Mouse (Mus musculus) embryonic stem cell, embryonic (primary cell): Measurements from ENCODE around the gene Hlx.

Experiments
- CTCF ChIA-PET, 4 experiments: fragments of 300-600 bp in 2 of 4; fragments of 350-600 bp in 2 of 4; sonication (Branson Sonifier 250); formaldehyde crosslinking; loops; one replicate each; lab custom pipeline; 2022; ENCODE audit warnings: inconsistent platforms in 2 of 4; lab: Charles Lee
- POLR2A ChIA-PET, 4 experiments: fragments of 300-600 bp in 2 of 4; fragments of 350-600 bp in 2 of 4; sonication (Branson Sonifier 250); formaldehyde crosslinking; loops; one replicate each; lab custom pipeline; 2022; ENCODE audit warnings: antibody characterized with exemption in 4 of 4, inconsistent platforms in 1 of 4; lab: Charles Lee

Gene Hlx

DNA sequence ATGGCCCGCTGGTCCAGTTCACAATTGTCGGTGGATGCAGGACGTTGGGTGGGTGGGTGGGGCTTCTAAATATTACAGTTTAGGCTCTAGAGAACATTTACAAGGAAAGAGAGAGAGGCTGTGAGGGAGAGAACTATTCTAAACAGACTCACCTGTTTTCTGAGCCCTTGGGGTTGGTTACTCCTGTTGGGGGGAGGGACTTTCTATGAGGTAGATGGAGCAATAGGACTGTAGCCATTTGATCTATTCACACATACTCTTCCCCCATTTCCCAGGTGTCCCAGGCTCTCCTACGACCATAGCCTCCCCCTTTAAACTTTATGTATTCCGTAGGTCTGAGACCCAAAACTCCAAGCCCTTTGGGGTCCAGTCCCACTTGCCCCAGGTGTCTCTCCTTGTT is 3.8 kb upstream of the Hlx start:
- ChIA-PET POLR2A (no interaction called here), CTCF (interaction anchor here in 3 of 4 experiments (0.6 to 2.3 kb wide), 3 partner anchors 160 to 1107 kb away, joined by 3 to 6 read pairs (median 4); no protein-coding TSS in a partner anchor)

DNA sequence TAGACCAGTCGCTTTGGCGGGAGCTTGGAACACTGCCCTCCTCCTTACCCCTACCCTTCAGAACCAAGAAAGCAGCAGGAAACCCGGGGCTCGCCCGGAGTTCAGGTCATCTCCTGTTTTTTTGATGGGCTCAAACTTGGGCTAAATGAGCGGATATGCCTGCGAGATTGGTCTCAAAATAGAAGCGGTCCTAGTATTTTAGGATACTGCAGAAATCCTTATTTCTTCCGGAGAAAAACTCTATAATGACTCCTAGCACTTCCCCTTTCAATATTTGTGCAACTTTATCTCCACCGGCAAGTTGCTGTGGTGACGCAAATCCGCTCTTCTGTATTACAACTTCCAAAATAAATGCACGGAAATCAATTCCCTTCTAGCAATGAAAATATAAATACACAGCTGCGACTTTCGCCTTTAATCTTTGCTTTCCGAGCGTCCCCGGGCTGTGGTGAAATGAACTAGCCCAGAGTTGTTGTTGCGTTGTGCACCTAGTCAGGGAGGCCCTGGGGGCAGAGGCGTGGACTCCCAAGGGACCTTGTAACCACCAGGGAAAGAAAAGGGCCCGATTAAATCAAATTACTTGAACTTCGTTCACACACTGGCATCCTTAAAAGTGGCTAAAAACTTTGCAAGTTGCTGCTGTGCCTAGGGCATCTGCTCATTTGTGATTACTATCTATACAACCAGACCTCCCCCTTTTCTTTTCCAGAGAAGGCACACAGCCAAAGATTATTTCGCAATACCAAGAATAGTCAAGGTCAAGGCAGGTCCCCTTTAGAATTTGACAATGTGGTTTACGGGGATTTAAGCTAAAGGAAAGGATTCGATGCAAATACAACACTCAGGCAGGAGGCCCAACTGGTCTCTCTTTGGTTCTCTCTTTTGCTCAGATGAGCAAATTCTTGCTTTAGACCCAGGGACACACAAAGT is 2.8 kb upstream of the Hlx start:
- ChIA-PET CTCF (interaction anchor here in 1 of 4 experiments (0.7 kb wide), 2 partner anchors 1108 to 1284 kb away, joined by 3 to 4 read pairs; no protein-coding TSS in a partner anchor), POLR2A (interaction anchor here in 2 of 4 experiments (0.6 to 1.0 kb wide), 2 partner anchors 13 to 90 kb away, joined by 3 to 5 read pairs; no protein-coding TSS in a partner anchor)

DNA sequence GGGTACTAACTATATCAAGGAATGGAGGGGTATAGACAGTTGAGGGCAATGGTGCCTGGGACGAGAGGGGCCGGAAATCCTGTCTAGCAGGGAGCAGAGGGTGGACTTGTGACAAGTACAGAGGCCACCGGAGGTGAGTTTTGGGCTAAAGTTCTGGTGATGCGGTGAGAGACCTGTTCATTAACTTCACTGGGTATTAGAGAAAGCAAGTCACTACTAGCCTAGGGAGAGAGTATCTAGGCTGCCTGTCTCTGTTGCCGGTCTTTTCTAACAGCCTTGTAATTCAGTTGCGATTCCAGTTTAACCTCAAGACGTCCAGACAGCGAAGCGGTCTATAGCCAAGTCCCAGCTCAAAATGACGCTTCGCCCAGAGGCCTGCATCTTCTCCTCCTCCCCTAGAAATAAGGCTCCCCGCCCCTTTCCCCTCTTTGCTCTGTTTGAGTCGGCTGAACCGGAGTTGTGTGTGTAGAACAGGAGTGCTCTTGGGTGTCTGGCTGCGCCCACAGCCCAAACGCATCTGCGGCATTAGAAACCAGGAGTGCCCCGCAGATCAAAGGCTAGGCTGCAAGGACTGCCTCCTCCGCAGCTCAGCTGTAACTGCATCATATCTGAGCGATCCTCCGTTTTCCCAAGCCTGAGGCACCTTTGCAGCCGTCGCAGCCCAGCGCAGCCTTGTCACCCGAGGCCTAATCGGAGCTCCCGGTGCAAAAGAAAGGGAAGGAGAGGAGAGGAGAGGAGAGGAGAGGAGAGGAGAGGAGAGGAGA is 1.8 kb upstream of the Hlx start:
- ChIA-PET POLR2A (interaction anchor here in 2 of 4 experiments (0.6 to 1.0 kb wide), 2 partner anchors 12 to 91 kb away, joined by 3 to 5 read pairs; no protein-coding TSS in a partner anchor), CTCF (interaction anchor here in 2 of 4 experiments (0.6 to 0.7 kb wide), 2 partner anchors 83 to 1283 kb away, joined by 3 read pairs; no protein-coding TSS in a partner anchor)

DNA sequence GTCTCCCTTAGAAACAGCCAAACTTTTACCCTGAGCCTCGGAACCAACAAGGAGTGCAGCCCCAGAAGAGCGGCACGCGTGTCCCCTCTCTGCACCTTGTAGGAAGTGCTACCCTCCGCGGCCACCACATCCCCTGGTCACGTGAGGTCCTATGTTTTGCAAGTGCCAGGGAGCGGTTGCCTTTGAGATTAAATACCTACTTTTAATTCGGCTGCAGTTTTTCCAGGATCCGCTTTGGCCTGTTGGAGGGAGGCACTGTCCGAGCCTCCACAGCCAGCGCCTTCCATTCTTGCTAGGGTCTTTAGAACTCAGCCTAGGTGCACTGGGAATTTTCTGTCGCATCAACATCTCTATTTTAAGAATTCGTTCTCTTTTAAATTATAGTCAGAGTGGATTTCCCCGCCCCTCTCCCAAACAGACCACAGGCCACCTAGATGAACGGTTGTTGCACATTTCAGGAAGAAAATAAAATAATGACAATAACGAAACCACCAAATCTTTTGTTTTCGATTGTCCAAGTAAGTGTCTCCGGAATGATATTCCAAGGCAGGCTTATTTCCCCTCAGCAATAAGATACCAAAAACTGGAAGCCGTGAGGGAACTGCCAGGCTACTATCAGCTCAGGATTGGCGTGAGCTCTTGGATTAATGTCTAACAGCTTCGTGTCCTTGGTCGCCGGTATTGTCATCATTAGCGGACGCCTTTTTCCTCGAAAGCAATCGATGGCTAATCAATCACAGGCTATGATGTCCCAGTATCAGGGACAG is 1.1 kb upstream of the Hlx start:
- ChIA-PET POLR2A (interaction anchor here in 2 of 4 experiments (1.0 to 1.4 kb wide), 4 partner anchors 13 to 237 kb away, joined by 3 to 5 read pairs (median 4); no protein-coding TSS in a partner anchor), CTCF (interaction anchor here (0.6 to 1.4 kb wide), 8 partner anchors 8 to 1409 kb away, joined by 3 to 6 read pairs (median 4); no protein-coding TSS in a partner anchor)

DNA sequence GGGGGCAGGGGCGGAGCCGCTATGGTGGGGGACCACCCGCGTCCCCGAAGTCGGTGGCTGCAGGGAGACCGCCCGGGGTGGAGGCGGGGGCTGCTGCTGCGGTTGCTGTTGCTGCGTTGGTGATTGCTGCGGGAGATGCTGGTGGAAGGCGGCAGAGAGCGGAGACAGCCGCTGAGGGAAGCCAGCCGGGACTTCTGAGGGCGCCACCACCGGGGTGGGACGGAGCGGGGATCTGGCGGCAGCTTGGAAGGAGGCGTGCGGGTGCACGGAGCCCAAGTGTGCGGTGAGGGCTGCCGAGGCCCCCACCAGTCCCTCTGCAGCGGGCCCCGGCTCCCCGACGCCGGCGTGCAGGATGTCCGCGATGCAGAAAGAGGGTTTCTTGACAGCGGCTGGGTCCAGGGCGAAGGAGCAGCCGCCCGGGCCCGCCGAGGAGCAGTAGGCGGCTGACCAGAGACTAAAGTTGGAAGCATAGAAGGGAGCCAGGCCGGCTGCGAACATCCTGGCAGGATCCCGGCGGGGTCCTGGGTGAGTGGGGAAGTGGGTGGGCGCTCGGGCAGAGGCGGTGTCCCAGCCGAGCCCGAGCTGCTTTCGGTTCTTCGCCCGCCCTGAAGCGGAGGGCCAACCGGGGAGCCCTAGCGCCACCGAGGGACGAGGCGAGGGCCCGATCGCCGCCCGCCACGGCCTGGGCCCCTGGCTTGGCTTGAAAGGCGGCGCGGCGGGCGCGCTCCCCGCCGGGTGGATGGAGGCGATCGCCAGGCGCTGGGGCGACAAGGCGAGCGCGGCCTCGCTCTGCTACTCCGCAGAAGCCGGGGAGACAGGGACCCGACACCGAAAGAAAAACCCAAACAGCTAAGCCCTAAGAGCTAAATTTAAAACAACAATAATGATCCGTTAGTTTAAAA is 524 bp downstream of the Hlx start:
- POLR2A ChIA-PET = interaction anchor here (0.5 to 1.4 kb wide), 22 partner anchors 9 to 1806 kb away, joined by 3 to 7 read pairs (median 3); partner anchors contain the start of gene 1700056E22Rik (in 1 of the 4)
- CTCF ChIA-PET = interaction anchor here (0.6 to 1.4 kb wide), 14 partner anchors 9 to 1290 kb away, joined by 3 to 10 read pairs (median 4); no protein-coding TSS in a partner anchor

DNA sequence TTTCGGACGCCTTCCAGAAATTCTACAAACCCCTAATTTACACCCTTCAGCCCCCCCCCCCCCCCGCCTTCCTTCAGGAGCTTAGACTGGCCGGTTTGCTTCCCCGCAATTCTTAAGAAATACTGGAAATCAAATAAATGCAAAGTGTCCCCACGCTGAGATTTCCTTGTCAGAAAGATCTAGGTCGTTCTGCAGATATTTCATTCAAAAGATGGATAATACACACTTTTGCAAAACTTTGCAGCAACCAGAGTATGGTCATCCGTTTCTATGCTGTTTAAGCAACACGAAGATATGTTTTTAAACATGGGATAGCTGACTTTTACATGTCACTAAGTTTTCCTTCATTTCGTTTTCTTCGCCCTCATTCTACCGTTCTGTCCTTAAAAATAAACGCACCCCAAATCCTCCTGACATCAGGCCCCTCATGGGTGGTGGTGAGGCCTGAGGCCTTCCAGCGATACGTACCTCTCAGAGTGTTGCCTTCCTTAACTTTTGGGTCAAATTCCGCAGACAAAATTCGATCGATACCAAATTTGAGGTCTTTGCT is 1.3 kb downstream of the Hlx start:
- ChIA-PET POLR2A (interaction anchor here in 2 of 4 experiments (0.6 to 1.0 kb wide), 4 partner anchors 9 to 797 kb away, joined by 3 to 6 read pairs (median 4); no protein-coding TSS in a partner anchor), CTCF (interaction anchor here in 1 of 4 experiments (1.1 kb wide), 1 partner anchor 10 kb away, joined by 3 read pairs; no protein-coding TSS in a partner anchor)

DNA sequence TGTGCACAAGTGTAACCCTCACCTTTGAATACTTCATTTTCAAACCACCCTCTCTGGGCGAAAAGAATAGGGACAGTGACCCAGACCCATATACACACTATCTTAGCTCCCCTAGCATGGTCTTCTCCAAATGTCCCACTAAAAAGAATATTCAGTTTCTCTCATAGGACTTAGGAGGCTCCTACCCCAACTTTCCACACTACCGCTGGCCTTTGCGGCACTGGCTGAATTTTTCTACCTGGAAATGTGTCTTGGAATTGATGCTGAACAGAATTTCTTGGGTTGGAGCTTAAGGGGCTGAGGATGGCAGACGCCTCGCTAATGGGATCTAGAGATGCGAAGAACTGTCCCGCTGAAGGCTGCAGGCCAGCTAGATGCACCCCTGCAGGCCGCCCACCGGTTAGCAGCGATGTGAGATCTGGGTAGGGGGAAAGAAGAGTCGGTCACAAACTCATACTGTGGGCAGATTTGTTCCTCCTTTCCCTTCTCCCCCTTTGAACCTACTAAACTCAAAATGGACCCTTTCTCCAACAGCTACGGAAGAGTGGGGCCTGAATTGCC is 1.9 kb downstream of the Hlx start:
- POLR2A ChIA-PET = interaction anchor here in 2 of 4 experiments (0.7 to 1.0 kb wide), 3 partner anchors 8 to 106 kb away, joined by 3 to 6 read pairs (median 4); no protein-coding TSS in a partner anchor
- CTCF ChIA-PET = interaction anchor here in 2 of 4 experiments (0.7 to 1.2 kb wide), 2 partner anchors 11 to 1975 kb away, joined by 4 to 6 read pairs; partner anchors contain the start of gene Tgfb2 (in 1 of the 2)

DNA sequence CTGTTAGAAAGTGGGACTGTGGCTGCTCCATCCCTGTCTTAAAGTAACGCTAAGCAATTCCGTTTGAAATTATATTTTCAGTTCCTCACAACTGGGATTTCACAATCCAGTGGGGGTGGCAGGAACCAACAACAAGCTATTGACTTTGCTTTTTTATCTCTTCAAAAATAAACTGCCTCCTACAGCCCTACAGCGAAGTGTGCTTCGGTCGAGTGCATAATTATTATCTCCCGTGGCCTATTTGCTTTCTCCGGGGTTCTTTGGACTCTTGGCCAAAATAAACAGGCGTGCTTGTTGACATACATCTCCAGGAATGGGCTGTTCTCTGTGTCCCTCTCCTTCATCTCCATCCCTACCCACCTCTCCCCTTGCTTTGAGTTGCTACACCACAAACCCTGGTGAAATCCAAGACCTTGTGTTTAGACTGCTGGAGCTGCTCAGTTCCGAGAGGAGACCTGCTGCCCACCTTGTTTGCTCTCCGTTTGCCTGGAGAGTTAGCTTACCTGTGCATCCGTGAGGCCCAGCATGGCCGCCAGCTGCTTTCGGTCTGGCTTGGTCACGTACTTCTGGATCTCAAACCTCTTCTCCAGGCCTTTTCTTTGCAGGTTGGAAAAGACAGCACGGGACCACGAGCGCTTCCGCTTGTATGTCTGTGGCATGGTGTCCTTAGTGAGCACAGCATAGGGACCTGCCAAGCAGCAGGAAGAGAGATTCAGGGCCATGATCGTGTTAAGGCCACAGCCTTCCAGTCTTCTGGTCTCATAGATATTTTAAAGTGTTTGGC is 2.9 kb downstream of the Hlx start:
- ChIA-PET POLR2A (interaction anchor here in 1 of 4 experiments (1.7 kb wide), 1 partner anchor 10 kb away, joined by 6 read pairs; no protein-coding TSS in a partner anchor), CTCF (interaction anchor here in 1 of 4 experiments (1.2 kb wide), 1 partner anchor 12 kb away, joined by 6 read pairs; no protein-coding TSS in a partner anchor)

DNA sequence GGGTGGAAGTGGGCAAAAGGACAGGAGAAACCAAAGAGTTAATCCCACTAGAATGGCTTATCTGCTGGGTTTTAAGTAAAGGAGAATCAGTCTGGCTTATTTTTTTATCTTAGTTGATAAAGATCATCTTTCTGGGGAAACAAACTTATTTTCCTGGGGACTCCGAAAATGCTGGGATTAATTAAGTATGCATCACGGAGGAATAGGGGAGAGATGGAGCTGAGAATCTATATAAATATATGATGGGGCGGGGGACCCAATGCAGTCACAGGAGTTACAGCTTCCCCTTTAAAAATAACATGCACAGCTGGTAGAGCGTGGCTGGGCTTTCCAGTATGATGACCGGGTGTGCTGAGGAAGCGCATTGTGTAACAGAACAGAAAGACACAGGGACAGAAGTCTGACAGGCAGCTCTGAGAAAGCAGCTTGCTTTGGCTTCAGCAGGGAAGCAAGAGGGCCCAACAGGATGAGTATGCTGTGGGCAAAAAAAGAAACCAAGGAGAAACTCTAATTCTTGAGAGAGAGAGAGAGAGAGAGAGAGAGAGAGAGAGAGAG is 3.8 kb downstream of the Hlx start:
- CTCF ChIA-PET = no interaction called here
- POLR2A ChIA-PET = interaction anchor here in 1 of 4 experiments (1.7 kb wide), 1 partner anchor 9 kb away, joined by 6 read pairs; no protein-coding TSS in a partner anchor

DNA sequence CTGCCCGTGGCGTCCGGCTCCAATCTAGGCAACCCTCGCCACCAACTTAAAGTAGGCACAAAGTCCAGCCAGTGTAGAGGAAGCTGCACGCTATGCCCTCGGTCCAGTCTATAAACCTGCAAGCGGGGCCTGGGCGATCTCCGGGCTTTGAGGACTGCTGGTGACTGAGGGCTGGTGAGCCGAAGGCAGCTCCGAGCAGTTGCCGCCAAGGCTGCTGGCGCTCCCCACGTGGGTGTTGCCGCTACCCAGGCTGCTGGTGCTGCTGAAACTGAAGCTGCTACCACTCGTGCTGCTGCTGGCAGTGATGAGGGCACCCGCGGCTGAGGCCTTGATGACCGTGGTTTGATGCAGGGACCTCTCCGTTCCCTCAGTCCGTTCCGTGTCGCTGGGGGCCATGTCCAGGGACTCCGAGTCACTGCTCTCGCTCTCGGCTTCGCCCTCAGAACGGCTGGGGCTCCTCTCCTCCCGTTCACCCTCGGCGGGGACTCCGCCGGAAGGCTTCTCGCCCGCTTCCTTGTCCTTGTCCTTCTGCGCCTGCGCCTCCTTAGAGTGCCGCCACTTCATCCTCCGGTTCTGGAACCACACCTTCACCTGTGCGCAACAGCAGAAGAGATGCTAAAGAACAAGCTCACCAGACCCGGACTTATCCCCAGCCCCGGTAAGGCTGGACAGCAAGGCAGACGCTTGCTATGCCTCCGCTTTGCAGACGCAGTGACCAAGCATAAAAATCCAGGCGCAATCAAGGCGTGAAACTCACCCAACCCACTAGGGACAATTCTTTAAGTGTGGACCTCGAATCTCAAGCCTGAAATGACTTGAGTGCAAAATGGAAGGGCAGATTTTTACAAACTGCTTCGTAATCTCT is 4.8 kb downstream of the Hlx start:
- POLR2A ChIA-PET = interaction anchor here in 1 of 4 experiments (1.2 to 2.0 kb wide), 3 partner anchors 10 to 53 kb away, joined by 3 to 6 read pairs (median 3); no protein-coding TSS in a partner anchor

DNA sequence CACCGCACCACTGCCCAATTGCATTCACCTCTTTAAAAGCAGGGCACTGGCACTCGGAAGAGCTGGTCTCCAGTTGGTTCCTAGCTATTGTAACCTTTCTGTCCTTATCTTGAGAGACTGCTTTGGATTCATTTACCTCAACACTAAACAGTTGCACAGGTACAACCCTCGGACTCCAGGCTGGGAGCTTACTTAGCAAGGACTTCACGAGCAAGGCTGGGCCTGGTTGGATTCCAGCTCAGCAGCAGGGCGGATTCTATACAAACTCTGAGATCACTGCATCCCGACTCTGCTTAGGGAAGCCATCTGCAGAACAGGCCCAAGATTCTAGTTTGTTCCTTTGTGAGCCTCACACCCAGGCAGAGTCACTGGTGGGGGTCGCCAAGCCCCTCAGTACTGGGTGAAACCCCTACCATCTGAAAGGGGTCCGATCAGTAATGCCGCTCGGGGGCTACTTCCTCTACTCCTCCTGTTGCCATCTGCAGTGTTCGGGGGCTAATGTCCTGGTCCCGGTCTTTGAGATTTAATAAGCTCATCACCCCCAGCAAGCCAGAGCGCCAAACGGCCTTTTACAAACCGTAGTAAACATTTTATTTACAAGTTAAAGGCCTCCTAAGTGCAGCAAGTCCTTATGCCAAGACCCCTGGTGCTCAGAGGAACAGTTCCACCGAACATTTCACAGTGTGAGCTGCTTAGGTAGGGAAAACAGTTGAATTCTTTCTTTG is 5.7 kb downstream of the Hlx start:
- POLR2A ChIA-PET = interaction anchor here in 1 of 4 experiments (1.2 to 2.0 kb wide), 3 partner anchors 10 to 54 kb away, joined by 3 to 6 read pairs (median 3); no protein-coding TSS in a partner anchor

More for the DNA sequence above, 4.8 kb downstream of the Hlx start:
- CTCF ChIA-PET = no interaction called here

DNA sequence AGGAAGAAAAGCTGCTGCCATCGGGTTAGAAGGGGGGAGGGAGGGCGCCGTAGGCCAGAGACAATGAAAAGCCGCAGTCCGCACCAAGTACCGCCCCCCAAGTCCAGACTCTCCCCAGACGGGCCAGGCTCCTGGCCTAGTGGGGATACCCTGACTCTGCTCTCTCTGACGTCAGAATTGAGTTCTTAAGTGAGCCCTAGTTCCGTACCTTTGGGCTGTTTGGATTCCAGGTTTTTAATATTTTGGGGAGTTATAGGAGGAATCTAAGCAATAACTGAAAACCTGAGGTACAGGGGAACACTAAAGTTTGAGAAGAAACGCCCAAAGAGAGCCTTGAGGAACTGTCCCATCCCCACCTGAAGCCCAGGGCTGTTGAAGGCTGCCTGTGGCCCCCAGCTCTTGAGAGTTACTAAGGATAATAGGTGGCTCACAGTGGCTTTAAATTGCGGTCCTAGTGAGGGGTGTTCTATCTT is 7.1 kb downstream of the Hlx start:
- ChIA-PET CTCF (interaction anchor here in 1 of 4 experiments (1.7 kb wide), 1 partner anchor 18 kb away, joined by 3 read pairs; no protein-coding TSS in a partner anchor), POLR2A (interaction anchor here in 1 of 4 experiments (0.6 to 2.0 kb wide), 2 partner anchors 8 to 222 kb away, joined by 3 to 6 read pairs; no protein-coding TSS in a partner anchor)

More for the DNA sequence above, 5.7 kb downstream of the Hlx start:
- CTCF ChIA-PET = interaction anchor here (0.5 to 1.7 kb wide), 5 partner anchors 17 to 467 kb away, joined by 3 to 4 read pairs (median 3); no protein-coding TSS in a partner anchor
